17 mouse cellular contexts compared by ENCODE assay signal in genomic region chr6:47284794-47285193, GRCm38 (mm10).
DNase-seq lines count a peak whose midpoint lies in the region; ATAC-seq and TF ChIP-seq lines count a peak whose summit lies in the region.
"Had no signal": no experiment of that assay in that cellular context is flagged by ENCODE, and none has a peak within 500 bp of the region (broad histone marks: within the 10 kb centered on the region; RNA-seq: fewer than 3 reads in every experiment).

No protein-coding gene starts in this region.

- TF ChIP-seq EP300 in MEL (IDR thresholded peaks at IDR 0.05; ENCODE audit: low read depth in 1 of 2, low read length in 2 of 2), result no peak
- TF ChIP-seq EP300 in stomach, postnatal 0 days (optimal IDR thresholded peaks at IDR 0.05), result no peak

- DNase-seq in hindbrain, postnatal 0 days (ENCODE audit: low spot score), result no peak
- no peak for DNase-seq in hindbrain, embryonic 11.5 days (ENCODE audit: low spot score)
- DNase-seq in midbrain, embryonic 14.5 days, result no peak
- DNase-seq in MEL (ENCODE audit: low read depth, low spot score), result peak; percentile 23
- no peak for DNase-seq in stomach, postnatal 0 days (ENCODE audit: low spot score)
- no peak for DNase-seq in retina, embryonic 14.5 days (ENCODE audit: low spot score)
- DNase-seq in right cerebral cortex, postnatal 36 days (ENCODE audit: low spot score in 2 of 2), result no peak
- DNase-seq: adrenal gland, adult 8-10 months; cerebellum, adult 2 months; heart, adult 18-20 months; kidney, adult 2 months; retina, postnatal 1 day; thymus, postnatal 4 days had no signal

- TF ChIP-seq CTCF in hindbrain, postnatal 0 days (IDR thresholded peaks at IDR 0.05; ENCODE audit: low read depth), result peak; percentile 58
- TF ChIP-seq CTCF in MEL (IDR thresholded peaks at IDR 0.05 in 2 of 3, conservative IDR thresholded peaks at IDR 0.05 in 1 of 3; ENCODE audit: control insufficient read depth in 1 of 3, insufficient read depth in 1 of 3, low read depth in 2 of 3, low read length in 3 of 3, poor library complexity in 1 of 3, severe bottlenecking in 1 of 3), result peak; percentile 7 to 73 (median 22); a peak in 4 of 6 replicates
- TF ChIP-seq CTCF in stomach, postnatal 0 days (IDR thresholded peaks at IDR 0.05; ENCODE audit: low read depth), result peak; percentile 34; the same call in 1 of the 2 replicates

- H3K9ac ChIP-seq in hindbrain, postnatal 0 days (replicated peaks; ENCODE audit: low read length), result no peak overlapping the region
- no peak overlapping the region for H3K9ac ChIP-seq in hindbrain, embryonic 11.5 days (ENCODE audit: low read depth, low read length)
- H3K9ac ChIP-seq in midbrain, embryonic 13.5 days (replicated peaks), result no peak overlapping the region
- H3K9ac ChIP-seq in midbrain, embryonic 14.5 days (replicated peaks; ENCODE audit: low read length), result no peak overlapping the region
- no peak overlapping the region for H3K9ac ChIP-seq in MEL (ENCODE audit: control insufficient read depth, low read depth, low read length, poor library complexity, severe bottlenecking)
- no peak overlapping the region for H3K9ac ChIP-seq in stomach, postnatal 0 days (ENCODE audit: low read length)
- H3K9ac ChIP-seq: forebrain, embryonic 12.5 days; hindbrain, embryonic 13.5 days had no signal

- TF ChIP-seq RAD21 in MEL (IDR thresholded peaks at IDR 0.05; ENCODE audit: low read depth, low read length), result peak; percentile 59

- no peaks in the 10 kb centered on the region for H3K4me1 ChIP-seq in hindbrain, postnatal 0 days (ENCODE audit: insufficient read depth, low read length)
- H3K4me1 ChIP-seq in hindbrain, embryonic 11.5 days (replicated peaks; ENCODE audit: control insufficient read depth, insufficient read depth, low read length), result no peaks in the 10 kb centered on the region
- H3K4me1 ChIP-seq in midbrain, embryonic 13.5 days (replicated peaks), result peaks cover 23% of the 10 kb centered on the region; the same call in 1 of the 2 replicates
- 0 out of 2 replicates have a peak, but pooled peaks cover 7% of the 10 kb centered on the region for H3K4me1 ChIP-seq in midbrain, embryonic 14.5 days (ENCODE audit: control insufficient read depth, insufficient read depth, low read length)
- no peaks in the 10 kb centered on the region; a peak in 1 of 4 replicates for H3K4me1 ChIP-seq in MEL (ENCODE audit: control insufficient read depth in 1 of 2, insufficient read depth in 2 of 2, low read length in 2 of 2)
- H3K4me1 ChIP-seq in stomach, postnatal 0 days (replicated peaks; ENCODE audit: control insufficient read depth, insufficient read depth), result no peaks in the 10 kb centered on the region

- no peaks in the 10 kb centered on the region for H3K27me3 ChIP-seq in hindbrain, postnatal 0 days (ENCODE audit: insufficient read depth, low read length)
- H3K27me3 ChIP-seq in hindbrain, embryonic 11.5 days (ENCODE audit: control insufficient read depth, insufficient read depth, low read length), result no peaks in the 10 kb centered on the region
- no peaks in the 10 kb centered on the region for H3K27me3 ChIP-seq in midbrain, embryonic 13.5 days
- H3K27me3 ChIP-seq in midbrain, embryonic 14.5 days (ENCODE audit: control insufficient read depth, insufficient read depth, low read length), result no peaks in the 10 kb centered on the region
- peaks cover 3% of the 10 kb centered on the region in 2 experiments; a peak in 2 of 4 replicates for H3K27me3 ChIP-seq in MEL (ENCODE audit: control insufficient read depth in 1 of 2, insufficient read depth in 2 of 2, low read length in 2 of 2)
- H3K27me3 ChIP-seq in stomach, postnatal 0 days (ENCODE audit: control insufficient read depth, insufficient read depth, low read length), result no peaks in the 10 kb centered on the region
- H3K27me3 ChIP-seq: forebrain, embryonic 12.5 days; hindbrain, embryonic 13.5 days had no signal

- ATAC-seq in hindbrain, postnatal 0 days, result 0 out of 2 replicates have a peak, but pooled peaks have one; percentile 12
- ATAC-seq in hindbrain, embryonic 11.5 days (ENCODE audit: low FRiP score), result no peak
- no peak for ATAC-seq in midbrain, embryonic 13.5 days
- no peak for ATAC-seq in midbrain, embryonic 14.5 days (ENCODE audit: low FRiP score, low TSS enrichment)
- ATAC-seq in stomach, postnatal 0 days (ENCODE audit: low FRiP score, low TSS enrichment), result no peak
- ATAC-seq: CD4-positive, CD25-positive, alpha-beta regulatory T cell, adult 4 months had no signal

- 48% methylated on average over 2 of the region's 2 CpGs for WGBS in hindbrain, postnatal 0 days
- WGBS in hindbrain, embryonic 11.5 days, result 67% methylated on average over 2 of the region's 2 CpGs
- 66% methylated on average over 2 of the region's 2 CpGs for WGBS in midbrain, embryonic 13.5 days
- WGBS in midbrain, embryonic 14.5 days, result 58% methylated on average over 2 of the region's 2 CpGs
- WGBS in stomach, postnatal 0 days, result 71% methylated on average over 2 of the region's 2 CpGs

- H3K4me3 ChIP-seq in hindbrain, postnatal 0 days (ENCODE audit: low read length), result no peak overlapping the region
- H3K4me3 ChIP-seq in hindbrain, embryonic 11.5 days (ENCODE audit: low read depth, low read length), result no peak overlapping the region
- no peak overlapping the region for H3K4me3 ChIP-seq in midbrain, embryonic 13.5 days (replicated peaks)
- H3K4me3 ChIP-seq in midbrain, embryonic 14.5 days (replicated peaks; ENCODE audit: low read depth, low read length), result no peak overlapping the region
- H3K4me3 ChIP-seq in MEL (ENCODE audit: control insufficient read depth in 1 of 2, insufficient read depth in 1 of 2, low read depth in 2 of 2, low read length in 2 of 2), result no peak overlapping the region
- H3K4me3 ChIP-seq in stomach, postnatal 0 days (ENCODE audit: low read depth, low read length), result no peak overlapping the region
- H3K4me3 ChIP-seq: forebrain, embryonic 12.5 days; hindbrain, embryonic 13.5 days had no signal

- no peak for TF ChIP-seq POLR2A in MEL (IDR thresholded peaks at IDR 0.05; ENCODE audit: control insufficient read depth in 1 of 2, insufficient read depth in 1 of 2, low read depth in 1 of 2, low read length in 2 of 2, poor library complexity in 1 of 2)

- H3K9me3 ChIP-seq in hindbrain, postnatal 0 days (ENCODE audit: low read length), result no peaks in the 10 kb centered on the region
- H3K9me3 ChIP-seq in hindbrain, embryonic 11.5 days (ENCODE audit: control insufficient read depth, low read length), result no peaks in the 10 kb centered on the region
- H3K9me3 ChIP-seq in midbrain, embryonic 13.5 days, result no peaks in the 10 kb centered on the region
- H3K9me3 ChIP-seq in midbrain, embryonic 14.5 days (ENCODE audit: control insufficient read depth, low read length), result no peaks in the 10 kb centered on the region
- H3K9me3 ChIP-seq in MEL (replicated peaks; ENCODE audit: insufficient read depth, low read length), result no peaks in the 10 kb centered on the region
- H3K9me3 ChIP-seq in stomach, postnatal 0 days (ENCODE audit: control insufficient read depth, low read length), result no peaks in the 10 kb centered on the region
- H3K9me3 ChIP-seq: forebrain, embryonic 12.5 days; hindbrain, embryonic 13.5 days had no signal

- no peak overlapping the region for H3K4me2 ChIP-seq in hindbrain, postnatal 0 days (ENCODE audit: low read depth, low read length)
- H3K4me2 ChIP-seq in hindbrain, embryonic 11.5 days (replicated peaks; ENCODE audit: low read depth, low read length), result no peak overlapping the region
- H3K4me2 ChIP-seq in midbrain, embryonic 13.5 days (replicated peaks), result no peak overlapping the region
- no peak overlapping the region for H3K4me2 ChIP-seq in midbrain, embryonic 14.5 days (ENCODE audit: low read length)
- H3K4me2 ChIP-seq in stomach, postnatal 0 days (replicated peaks; ENCODE audit: low read depth), result no peak overlapping the region
- H3K4me2 ChIP-seq: forebrain, embryonic 12.5 days; hindbrain, embryonic 13.5 days had no signal

- H3K27ac ChIP-seq in hindbrain, postnatal 0 days, result no peak overlapping the region
- no peak overlapping the region for H3K27ac ChIP-seq in hindbrain, embryonic 11.5 days (ENCODE audit: low read depth, low read length)
- H3K27ac ChIP-seq in midbrain, embryonic 13.5 days, result peak overlapping the region; percentile 2; the same call in 1 of the 2 replicates
- no peak overlapping the region for H3K27ac ChIP-seq in midbrain, embryonic 14.5 days (replicated peaks; ENCODE audit: low read depth, low read length)
- no peak overlapping the region for H3K27ac ChIP-seq in MEL (ENCODE audit: control insufficient read depth, low read depth, low read length)
- H3K27ac ChIP-seq in stomach, postnatal 0 days (replicated peaks), result no peak overlapping the region
- H3K27ac ChIP-seq: forebrain, embryonic 12.5 days; hindbrain, embryonic 13.5 days had no signal

- H3K36me3 ChIP-seq in hindbrain, postnatal 0 days (ENCODE audit: insufficient read depth, low read length), result no peaks in the 10 kb centered on the region
- H3K36me3 ChIP-seq in hindbrain, embryonic 11.5 days (ENCODE audit: control insufficient read depth, insufficient read depth, low read length), result no peaks in the 10 kb centered on the region
- H3K36me3 ChIP-seq in midbrain, embryonic 13.5 days, result no peaks in the 10 kb centered on the region
- no peaks in the 10 kb centered on the region for H3K36me3 ChIP-seq in midbrain, embryonic 14.5 days (ENCODE audit: control insufficient read depth, insufficient read depth, low read length)
- H3K36me3 ChIP-seq in MEL (ENCODE audit: control insufficient read depth in 1 of 2, insufficient read depth in 2 of 2, low read length in 2 of 2), result no peaks in the 10 kb centered on the region
- no peaks in the 10 kb centered on the region for H3K36me3 ChIP-seq in stomach, postnatal 0 days (ENCODE audit: control insufficient read depth, insufficient read depth, low read length)
- H3K36me3 ChIP-seq: forebrain, embryonic 12.5 days; hindbrain, embryonic 13.5 days had no signal

- H3K79me2 ChIP-seq in MEL (ENCODE audit: control insufficient read depth, insufficient read depth, low read length, poor library complexity), result no peaks in the 10 kb centered on the region

TF ChIP-seq in MEL, 35 proteins besides CTCF, POLR2A, EP300 and RAD21 (continues in another document):
- TF ChIP-seq USF1 (IDR thresholded peaks at IDR 0.05; ENCODE audit: low read depth, low read length), result no peak
- peak; percentile 55 for TF ChIP-seq SMC3 (IDR thresholded peaks at IDR 0.05; ENCODE audit: low read depth, low read length)
- TF ChIP-seq POLR2AphosphoS5 (IDR thresholded peaks at IDR 0.05; ENCODE audit: borderline replicate concordance, low read depth, low read length), result no peak
- no peak for TF ChIP-seq GABPA (IDR thresholded peaks at IDR 0.05; ENCODE audit: low read depth, low read length)
- TF ChIP-seq POLR2AphosphoS2 (IDR thresholded peaks at IDR 0.05; ENCODE audit: low read length), result no peak
- no peak for TF ChIP-seq ELF1 (IDR thresholded peaks at IDR 0.05; ENCODE audit: low read depth, low read length)
- TF ChIP-seq USF2 (IDR thresholded peaks at IDR 0.05; ENCODE audit: borderline replicate concordance in 1 of 2, insufficient read depth in 1 of 2, low read depth in 1 of 2, low read length in 2 of 2), result no peak
- no peak for TF ChIP-seq MAFK (IDR thresholded peaks at IDR 0.05; ENCODE audit: borderline replicate concordance, low read depth, low read length)
- TF ChIP-seq TAL1 (IDR thresholded peaks at IDR 0.05; ENCODE audit: low read length), result no peak
- TF ChIP-seq ZKSCAN1 (IDR thresholded peaks at IDR 0.05; ENCODE audit: low read depth, low read length), result no peak
- no peak for TF ChIP-seq NELFE (IDR thresholded peaks at IDR 0.05; ENCODE audit: low read depth, low read length)
